Mouse (Mus musculus): ENCODE results near the gene Cd164l2.

Cd164l2 gene

DNA sequence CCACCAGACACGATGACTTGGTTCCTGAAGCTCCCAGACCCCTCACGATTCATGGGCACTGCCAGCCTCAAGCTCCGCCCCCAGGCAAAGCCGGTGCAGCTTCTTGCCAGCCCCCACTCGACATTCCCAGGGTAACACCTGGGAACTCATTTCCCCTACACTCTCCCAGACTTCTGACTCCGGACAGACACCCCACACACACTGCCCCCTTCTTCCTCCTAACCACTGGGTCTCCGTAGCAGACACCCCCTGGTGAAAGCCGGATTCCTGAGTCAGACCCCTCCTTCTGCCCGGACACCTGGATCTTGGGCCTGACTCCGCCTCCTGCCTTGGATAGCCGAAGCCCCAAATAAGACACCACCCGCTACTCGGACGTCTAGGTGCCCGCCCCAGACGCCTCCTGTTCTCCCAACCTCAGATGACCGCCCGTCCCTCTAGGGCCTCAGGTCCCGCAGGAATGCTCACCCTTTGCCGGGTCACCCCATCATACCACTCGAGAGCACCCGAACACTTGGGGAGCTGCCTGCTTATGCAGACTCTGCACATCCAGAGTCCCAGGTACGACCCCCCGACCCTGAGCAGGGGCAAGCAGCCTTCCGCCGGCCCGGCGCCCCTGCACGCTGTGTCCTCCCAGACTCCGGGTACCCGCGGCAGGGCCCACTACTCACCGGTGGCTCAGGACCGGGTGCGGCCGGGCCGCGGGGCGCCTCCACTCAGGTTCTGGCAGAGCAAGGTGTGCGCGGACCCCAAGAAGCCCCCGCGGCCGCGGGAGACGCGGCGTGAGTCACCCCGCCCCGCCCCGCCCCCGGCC is at the start of gene Cd164l2, which contains the start of gene Gpr3:
Gene Cd164l2, plus strand, starts transcription at position 381 of the 811 bp plus-strand sequence.
Gene Gpr3, minus strand, starts transcription at position 786 of the 811 bp plus-strand sequence.
- DNase-seq (ENCODE audit: low read depth, low spot score), result no peak

DNA sequence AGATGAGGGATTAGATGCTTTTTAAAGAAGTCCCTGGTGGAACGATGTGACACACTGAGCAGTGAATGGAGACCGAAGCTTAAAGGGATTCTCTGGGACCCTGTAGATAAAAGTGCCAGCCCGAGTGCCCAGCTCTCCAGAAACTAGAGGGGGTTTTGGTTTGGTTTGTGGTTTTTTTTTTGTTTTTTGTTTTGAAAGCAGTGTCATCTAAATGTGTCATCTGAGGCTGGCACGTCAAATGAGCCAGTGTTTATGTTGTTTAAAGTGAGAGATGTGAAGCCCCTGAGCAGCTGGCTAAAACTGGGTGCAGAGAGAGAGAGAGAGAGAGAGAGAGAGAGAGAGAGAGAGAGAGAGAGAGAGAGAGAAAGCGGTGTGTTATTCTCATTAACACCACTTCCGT is 49.7 kb upstream of the Cd164l2 start:
- no peak for DNase-seq (ENCODE audit: low read depth, low spot score)

DNA sequence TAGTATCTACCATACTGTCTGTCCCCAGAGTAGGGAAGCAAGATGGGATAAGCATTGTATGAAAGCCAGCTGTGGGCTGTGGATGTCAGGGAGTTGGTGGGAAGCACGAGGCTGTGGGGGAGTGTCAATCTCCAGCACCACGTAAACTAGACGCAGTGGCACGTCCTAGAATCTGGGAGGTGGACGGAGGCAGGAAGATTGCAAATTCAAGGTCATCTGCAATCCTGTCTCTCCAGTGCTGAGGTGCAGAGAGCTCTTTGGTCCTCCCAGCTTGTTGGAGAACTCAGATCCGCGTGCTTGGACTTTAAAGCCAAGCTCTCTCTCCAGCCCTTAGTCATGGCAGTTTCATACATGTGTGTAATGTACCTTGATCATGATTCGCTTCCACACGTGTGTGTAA is 45.2 kb upstream of the Cd164l2 start:
- peak; percentile 37 for DNase-seq (ENCODE audit: low read depth, low spot score)

DNA sequence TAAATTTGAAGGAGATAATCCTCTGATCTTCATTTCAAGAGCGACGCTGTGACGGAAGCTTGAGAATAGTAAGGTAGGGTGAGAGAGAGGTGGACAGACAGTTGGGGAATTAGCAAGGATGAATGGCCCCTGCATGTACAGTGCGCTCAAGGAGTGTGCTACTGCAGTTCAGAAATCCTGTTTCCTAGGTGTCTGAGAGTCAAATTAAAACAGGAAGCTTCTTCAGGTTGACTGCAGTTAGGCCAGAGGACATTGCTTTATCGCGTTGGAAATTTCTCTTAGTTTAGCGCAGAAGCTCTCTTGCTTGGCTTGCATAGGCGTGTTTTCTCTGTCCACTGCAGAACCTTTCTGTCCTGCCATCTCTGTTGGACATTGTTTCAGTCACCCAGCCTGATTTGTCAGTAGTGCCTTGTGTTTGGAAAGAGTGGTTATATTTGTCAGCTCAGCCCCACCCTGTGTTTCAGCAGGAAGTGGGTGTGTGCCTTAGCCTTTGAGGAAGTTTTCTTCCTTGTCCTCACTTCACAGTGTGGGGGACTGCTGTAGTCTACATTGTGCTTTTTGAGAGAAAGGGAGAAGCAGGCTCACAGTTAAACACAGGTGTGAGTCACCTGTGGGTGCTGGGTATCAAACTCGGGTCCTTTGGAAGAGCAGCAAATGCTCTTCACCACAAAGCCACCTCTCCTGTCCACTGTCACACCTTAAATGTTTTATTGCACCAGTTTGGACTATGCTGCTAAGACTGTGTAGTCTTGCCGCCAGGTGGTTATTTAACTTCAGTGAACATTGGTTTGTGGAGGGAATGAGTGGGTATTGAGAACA is 42.5 kb upstream of the Cd164l2 start:
- DNase-seq (ENCODE audit: low read depth, low spot score), result peak; percentile 48

DNA sequence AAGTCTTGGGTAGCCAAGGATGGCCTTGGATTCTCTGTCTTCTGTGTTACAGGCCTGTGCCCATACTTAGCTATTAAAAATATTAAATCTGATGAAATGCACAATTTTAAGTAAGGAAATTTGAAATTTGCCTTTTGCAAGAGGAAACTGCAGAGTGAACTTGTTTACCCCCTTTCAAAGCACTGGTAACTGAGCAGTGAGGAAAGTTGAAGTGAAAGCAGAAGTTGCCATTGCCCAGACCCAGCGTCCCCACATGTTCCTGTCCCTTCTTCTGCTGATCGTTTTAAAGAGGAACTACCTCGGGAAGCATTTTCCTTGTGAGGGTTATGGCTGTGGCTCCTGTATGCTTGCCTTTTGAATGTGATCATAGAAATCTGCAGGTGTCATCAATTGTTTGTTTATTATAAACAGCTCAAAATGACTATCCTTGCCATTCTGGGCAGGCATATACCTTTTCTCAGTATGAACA is 41.8 kb upstream of the Cd164l2 start:
- DNase-seq (ENCODE audit: low read depth, low spot score), result no peak

DNA sequence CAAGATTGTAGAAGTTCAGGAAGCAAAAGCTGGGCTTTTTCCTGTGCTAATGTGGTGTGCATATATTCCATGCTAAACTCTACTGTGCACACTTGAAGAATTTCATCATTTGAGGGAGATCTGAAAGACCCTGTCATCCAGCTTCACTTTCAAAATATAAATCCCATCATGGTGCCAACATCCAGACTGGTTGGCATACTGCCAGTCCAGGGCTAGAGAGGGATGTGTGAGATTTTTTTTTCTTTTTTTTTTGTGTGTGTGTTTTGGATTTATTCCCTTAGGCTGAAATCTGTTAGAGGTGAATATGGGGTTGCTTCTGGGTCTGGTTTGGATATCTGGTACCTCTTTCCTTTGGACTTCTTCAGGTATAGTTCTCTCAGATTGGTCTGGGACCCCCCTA is 41.3 kb upstream of the Cd164l2 start:
- DNase-seq (ENCODE audit: low read depth, low spot score), result no peak

DNA sequence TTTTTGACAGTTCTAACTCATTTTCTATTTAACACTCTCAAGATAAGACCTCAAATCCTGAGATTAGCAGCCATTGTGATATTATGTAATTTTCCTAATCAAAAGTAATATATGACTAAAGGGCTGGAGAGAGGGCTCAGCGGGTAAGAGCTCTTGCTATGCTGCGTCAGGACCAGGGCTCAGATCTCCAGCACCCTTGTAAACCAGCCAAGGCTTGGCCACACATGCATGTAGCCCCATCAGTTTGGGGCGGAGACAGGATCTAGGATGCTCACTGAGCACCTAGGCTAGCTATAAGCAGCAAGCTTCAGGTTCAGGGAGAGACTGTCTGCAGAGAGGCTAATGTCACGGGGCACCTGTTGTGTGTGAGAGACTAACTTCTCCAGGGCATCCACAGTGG is 39.5 kb upstream of the Cd164l2 start:
- no peak for DNase-seq (ENCODE audit: low read depth, low spot score)

DNA sequence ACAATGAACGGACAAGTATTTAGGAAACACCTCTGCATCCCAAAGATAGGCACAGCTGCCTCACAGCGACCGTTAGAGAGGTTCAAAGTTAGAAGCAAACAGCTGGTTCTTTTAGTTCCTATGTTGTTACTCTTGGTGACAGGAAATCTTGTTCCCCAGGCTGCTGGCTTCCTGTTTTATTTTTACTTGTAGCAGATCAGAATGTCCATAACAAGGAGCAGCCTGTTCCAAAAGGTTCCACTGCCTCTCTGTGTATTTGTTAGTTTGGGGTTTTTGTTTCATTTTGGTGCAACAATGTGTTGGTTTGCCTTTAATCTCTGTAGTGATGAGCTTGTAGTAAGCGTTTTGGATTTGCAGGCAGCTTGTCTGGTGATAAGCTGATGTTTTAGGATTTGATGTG is 37.6 kb upstream of the Cd164l2 start:
- no peak for DNase-seq (ENCODE audit: low read depth, low spot score)

DNA sequence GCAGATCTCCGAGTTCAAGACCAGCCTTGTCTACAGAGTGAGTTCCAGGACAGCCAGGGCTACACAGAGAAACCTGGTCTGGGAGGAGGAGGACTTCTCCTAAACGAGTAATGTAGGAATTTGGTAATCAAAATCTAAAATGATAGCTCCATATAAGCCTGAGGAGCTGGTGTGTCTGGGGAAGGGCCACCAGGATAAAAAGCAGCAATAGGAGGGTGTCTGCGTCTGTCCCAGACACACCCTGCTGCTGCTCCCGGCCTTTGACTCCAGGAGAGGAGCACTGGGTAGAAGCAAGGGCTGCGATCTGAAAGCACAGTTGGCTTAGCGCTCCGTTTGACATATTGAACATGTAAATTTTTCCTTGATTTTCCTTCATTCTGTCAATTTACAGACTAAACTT is 36.7 kb upstream of the Cd164l2 start:
- DNase-seq (ENCODE audit: low read depth, low spot score), result no peak

DNA sequence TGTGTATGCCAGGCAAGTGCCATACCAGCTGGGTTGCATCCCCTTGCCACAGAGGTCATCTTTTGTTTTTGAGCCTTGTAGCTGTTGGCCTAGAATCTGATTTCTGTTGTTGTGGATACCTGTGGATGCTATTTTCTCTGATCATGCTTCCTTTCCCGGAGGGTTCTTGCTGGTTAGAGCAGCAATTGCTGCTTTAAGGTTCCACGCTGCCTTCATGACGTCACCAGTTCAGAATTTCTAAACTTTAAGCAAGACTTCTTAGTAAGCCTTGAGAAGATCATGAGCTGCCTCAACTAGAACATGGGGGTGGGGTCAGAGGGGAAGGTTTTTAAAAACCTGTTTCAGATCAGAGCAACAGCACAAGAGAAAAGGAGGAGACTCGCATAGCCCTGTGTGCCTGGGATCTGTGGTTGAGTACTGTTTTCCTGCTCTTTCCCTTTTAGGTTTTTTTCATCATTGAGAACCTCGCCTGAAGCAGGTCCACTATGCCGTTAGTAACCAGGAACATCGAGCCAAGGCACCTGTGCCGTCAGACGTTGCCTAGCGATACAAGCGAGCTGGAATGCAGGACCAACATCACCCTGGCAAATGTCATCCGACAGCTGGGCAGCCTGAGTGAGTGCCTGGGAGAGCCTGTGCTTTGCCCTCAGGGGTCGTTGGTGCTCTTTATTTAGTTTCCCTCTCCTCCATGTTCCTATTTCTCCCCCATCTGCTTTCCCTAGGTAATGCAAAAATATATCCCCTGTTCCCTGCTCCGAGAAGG is 35.8 kb upstream of the Cd164l2 start:
- DNase-seq (ENCODE audit: low read depth, low spot score), result no peak

DNA sequence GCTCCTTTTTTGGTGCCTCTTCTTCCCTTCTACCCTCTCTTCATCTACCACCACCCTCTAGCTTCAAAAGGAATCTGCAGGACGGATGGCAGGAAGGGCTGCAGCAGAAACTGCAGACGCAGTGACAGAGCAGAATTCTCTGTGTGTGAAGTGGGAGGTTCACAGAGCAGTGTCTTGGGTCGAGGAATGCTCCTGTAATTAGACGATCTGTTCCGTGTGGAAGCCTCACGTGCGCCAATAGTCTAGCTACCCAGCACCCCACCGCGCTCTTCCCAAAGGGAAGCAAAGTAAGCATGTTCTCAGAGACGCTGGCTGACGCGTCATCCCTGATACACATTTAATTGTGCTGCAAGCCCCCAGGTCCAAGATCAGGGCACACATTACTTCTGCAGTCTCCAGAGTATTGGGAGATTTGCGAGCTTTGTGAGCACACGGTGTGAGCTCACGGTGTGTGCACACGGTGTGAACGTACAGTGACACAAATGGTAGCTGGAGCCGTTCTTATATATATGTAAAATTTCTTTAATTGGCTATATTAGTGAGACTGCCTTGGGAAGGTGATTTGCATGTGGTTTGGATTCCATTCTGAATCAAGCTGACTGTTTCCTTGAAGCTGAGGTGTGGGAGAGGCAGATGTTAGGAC is 35.0 kb upstream of the Cd164l2 start:
- no peak for DNase-seq (ENCODE audit: low read depth, low spot score)

DNA sequence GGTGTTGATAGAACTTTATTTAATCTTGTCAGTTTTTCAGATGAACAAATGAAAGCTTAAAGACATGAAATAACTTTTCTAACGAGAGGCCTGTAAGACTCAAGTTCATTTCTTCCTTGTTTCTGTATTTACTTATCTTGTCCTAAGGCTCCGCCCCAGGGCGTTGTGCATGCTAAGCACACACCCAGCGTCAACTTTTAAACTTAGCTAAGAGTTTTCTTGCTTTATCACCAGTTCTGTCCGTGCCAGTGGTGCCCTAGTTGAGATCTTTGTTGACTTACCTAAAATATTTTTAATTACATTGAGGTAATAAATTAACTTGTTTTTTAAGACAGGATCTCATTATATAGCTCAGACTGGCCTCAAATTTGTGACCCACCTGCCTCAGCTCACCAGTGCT is 33.6 kb upstream of the Cd164l2 start:
- no peak for DNase-seq (ENCODE audit: low read depth, low spot score)

DNA sequence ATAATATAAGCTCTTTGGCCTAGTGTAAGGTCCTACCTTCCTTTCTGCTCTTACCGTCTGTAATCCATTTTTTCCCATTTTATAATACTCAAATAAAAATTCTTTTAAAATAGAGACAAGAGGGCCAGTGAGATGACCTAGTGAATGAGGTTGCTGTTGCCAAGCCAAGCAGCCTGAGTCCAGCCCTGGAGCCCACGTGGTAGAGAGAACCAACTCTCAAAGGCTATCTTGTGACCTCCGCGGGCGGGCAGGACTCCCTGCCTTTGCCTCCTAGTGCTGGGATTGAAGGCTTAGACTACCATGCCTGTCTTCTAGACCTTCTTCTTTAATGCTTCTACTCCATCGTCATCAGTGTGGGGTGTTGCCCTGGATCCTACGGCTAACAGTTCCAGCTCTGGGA is 32.7 kb upstream of the Cd164l2 start:
- no peak for DNase-seq (ENCODE audit: low read depth, low spot score)

DNA sequence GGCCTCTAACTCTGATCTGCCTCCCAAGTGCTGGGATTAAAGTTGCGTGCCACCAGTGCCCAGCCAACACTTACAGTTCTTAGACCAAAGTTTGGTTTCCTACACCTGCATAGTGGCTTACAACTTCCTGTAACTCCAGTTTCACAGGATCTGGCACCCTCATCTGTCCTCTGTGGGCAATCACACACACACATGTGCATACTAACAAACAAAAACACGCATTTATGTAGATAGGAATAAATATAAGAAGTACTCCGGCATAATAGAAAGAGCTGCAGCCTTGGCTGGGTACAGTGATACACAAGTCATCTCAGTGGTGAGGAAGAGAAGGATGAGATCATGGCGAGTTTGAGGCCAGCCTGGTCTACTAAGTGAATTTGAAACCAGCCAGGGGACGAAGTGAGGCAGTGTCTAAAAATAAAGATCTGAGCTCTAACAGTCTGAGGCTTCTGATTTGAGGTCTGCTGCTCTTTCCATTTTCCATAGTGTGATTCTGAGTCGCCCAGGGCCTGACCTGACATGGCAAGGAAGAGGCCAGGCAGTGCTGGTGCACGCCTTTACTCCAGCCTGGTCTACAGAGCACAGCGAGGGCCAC is 29.4 kb upstream of the Cd164l2 start:
- DNase-seq (ENCODE audit: low read depth, low spot score), result no peak

DNA sequence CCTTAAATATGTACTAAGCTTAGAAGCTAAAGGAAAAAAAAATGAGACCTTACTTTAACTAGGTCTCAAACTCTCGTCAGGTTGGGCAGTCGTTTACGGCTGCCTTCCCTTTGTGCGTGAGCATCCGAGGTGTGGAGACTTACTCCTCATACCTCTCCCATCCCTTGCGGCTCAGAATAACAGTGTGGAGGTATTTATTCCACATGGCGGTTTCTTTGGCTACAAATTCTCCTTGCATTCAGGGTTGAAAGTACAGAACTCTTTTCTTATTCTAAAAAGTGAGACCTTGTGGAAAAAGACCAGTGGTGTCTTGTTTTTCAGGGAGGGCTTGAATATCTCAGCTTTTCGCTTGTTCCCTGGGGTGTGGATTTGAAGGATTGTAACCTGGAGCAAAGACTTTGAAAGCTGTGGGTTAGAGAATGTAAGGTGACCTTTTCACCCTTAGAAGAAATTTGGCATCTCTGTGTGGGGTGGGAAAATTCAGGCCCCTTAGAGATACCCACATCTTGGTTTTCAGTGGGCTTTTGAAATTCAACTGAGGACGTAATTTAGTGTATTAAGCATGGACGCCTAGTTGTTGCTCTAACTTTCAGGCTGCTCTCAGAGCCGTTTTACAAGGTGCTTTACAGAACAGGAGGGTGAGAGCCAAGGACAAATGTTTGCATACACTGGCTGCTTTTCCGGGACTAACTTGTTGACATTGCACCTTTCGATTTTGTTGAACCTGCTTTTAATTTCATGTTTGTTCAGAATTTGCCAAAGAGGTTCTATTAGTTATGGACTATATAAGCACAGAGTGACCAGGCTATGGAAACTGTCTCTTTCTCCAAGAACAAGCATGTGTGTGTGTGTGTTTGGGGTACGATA is 27.7 kb upstream of the Cd164l2 start:
- peak; percentile 75 for DNase-seq (ENCODE audit: low read depth, low spot score)

DNA sequence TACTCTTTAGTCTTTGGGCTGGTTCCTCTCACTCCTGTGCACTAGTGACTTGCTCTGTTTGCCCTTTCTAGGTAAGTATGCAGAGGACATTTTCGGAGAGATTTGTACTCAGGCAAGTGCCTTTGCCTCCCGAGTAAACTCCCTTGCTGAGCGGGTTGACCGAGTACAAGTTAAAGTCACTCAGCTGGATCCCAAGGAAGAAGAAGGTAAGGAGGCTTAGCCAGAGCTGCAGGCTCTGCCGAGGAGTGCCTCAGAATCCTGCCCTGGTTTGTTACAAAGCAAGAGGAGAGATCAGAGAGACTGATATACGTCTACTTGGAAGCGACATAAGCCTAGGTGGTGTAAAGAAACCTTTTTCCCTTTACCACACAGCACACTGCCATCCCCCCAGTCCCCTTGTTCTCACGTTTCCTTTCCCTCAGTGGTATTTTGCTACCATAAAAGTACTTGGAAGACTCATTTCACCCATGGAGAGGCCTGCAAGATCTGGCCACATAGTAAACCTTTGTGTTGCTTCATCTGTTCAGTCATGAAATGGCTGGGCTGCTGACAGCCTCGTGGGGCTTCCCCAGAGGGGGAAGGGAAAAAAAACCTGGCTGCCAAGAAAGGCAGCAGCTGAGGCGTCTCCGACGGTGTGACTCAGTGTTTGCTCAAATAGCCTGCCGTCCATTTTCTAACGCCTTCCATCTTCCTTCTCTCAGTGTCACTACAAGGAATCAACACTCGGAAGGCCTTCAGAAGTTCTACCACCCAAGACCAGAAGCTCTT is 26.8 kb upstream of the Cd164l2 start:
- no peak for DNase-seq (ENCODE audit: low read depth, low spot score)

DNA sequence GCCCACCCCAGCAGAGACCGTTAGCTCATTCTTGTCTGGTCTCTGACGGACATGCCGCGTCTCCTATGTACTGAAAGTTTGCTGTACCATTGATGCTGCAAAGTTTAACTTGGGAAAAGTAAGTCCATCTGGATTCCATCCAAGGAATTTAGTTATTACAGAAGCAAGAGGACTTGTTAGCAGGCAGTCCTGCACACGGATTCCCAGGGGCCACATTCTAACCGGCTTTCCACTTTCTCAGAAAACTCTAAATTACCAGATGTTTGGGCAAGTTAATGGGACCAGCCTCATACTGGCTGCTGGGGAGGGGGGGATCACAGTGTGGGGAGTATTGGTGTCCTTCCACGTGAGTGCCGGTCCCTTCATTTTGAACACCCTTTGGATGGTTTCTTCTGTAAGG is 26.0 kb upstream of the Cd164l2 start:
- DNase-seq (ENCODE audit: low read depth, low spot score), result no peak

DNA sequence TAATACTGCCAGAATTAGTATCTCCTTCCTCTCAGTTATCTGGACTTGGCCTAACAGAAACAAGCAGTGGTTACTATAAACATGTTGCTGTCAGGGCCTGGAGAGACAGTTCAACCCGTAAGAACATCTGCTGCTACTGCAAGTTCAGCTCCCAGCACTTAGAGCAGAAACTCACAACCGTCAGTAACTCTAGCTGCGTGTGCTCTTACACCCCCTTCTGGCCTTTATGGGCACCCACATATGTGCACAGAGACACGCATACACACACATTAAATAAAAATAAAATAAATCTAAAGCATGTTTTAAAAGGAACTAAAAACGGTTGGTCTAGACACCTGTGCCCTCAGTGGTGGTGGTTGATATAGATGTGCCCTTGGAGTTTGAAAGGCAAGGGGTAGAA is 25.1 kb upstream of the Cd164l2 start:
- no peak for DNase-seq (ENCODE audit: low read depth, low spot score)

DNA sequence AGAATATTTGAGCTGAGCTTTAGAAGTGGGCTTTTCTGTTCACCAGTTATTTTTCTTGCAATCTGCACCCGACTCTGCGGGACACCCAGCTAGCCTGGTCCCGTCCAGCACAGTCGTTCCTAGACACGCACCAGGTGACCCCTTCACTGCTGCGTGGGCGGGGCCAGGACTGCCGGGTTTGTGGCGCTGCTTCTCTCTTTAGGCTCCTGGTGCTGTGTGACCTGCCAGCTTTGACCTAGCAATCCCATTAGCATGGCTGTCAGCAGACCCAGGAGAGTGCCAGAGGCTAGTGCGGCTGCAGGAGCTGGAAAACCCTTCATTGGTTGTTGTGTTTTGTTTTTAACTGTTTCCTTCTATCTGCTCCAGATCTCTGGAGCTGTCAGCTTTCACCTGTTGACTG is 22.5 kb upstream of the Cd164l2 start:
- peak; percentile 70 for DNase-seq (ENCODE audit: low read depth, low spot score)
